Mouse (Mus musculus) heart, postnatal 10 days (tissue): ENCODE measurements around the gene Pla2g4e. TPM values are rescaled to one million over a fixed set of nuclear protein-coding genes. Genes with fewer than 3 reads are reported as not detected.

Source experiments
- DNase-seq, 2 experiments: peaks; one replicate each; pipeline ENCODE4 v3.0.0; 2021
- intact Hi-C: fragments of 180-260 bp; cut with DNase I; formaldehyde crosslinking; loops from one replicate; pipeline ENCODE4 v1.15.1; 2025
- total RNA-seq, 2 experiments: library from RNA; stranded (reverse); gene quantifications; 2 replicates each; pipeline ENCODE4 v1.2.3; 2021

Gene Pla2g4e
- total RNA-seq, result 1 to 10 TPM; 1.8 to 3.2 TPM

GRCm38 (mm10) chr2:120244679-120245420 is at the start of gene Pla2g4e:
Pla2g4e (minus strand) TSS chr2:120245335.
- DNase-seq, result peak; percentile 37 to 55
- intact Hi-C loops, result loop anchor here (5.0 kb wide), 2 partner anchors 43 to 63 kb away; no protein-coding TSS in a partner anchor

- intact Hi-C loops, result no loop called here
- no peak for DNase-seq
Observed at GRCm38 (mm10) chr2:120291471-120292078, 46.4 kb upstream of the Pla2g4e start.

DNA sequence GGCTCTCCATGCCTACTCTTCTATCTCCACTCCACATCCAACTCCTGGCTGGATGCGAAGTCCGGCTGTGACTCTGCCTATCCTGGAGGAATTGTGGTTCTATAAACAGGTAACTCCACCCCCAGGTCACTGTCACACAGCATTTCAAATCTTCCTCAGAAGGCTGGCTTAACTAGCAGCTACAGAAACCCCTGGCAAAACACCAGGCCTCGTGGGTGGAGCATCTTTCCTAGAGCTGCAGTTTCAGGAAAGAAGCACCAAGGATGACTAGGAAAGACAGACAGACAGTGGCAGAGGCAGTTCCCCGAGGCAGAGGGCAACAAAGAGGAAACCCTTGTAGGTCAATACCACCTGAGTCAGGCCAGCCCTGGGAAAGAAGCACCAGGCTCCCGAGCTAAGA is 43.9 kb upstream of the Pla2g4e start, which contains the start of gene Pla2g4d:
Gene Pla2g4d (minus strand): TSS at position 203 of the 400 bp plus-strand sequence.
- intact Hi-C loops, result no loop called here

DNA sequence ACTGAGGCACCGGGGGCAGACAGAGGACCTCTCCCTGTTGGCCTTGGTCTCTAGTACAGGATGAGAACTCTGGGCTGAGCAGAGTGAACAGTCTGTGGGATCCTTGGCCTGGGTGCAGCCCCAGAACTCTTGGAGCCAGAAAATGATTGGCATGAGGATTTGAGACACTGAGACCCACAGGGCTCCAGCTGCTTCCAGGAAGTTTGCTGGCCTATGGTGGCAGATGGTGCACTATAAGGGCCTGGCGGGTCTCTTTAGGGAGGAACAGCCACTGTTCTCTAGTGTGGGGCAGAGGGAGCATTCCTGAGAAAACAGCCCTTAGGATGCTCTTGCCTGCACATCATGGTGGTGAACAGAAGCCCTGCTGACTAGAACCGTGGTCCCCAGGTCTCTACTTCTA is 43.3 kb upstream of the Pla2g4e start:
- intact Hi-C loops, result no loop called here
- DNase-seq, result no peak

More for the DNA sequence above, 43.9 kb upstream of the Pla2g4e start, which contains the start of gene Pla2g4d:
- DNase-seq, result no peak

DNA sequence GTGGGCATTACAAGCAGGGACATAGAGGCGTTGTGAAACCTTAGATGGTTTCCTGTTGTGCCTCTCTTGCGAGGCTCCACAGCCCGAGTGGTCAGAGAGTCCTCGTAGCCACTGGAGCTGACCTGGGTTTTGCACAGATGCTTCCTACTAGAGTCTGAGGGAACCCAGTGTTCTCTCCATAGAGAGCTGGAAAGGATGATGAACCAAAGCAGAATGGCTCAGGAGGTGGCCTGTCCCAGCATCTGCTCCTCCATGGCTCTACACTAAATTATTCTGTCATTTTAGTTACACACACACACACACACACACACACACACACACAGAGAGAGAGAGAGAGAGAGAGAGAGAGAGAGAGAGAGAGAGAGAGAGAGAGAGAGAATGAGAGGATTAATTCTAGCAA is 40.5 kb upstream of the Pla2g4e start:
- no peak for DNase-seq
- intact Hi-C loops, result no loop called here

DNA sequence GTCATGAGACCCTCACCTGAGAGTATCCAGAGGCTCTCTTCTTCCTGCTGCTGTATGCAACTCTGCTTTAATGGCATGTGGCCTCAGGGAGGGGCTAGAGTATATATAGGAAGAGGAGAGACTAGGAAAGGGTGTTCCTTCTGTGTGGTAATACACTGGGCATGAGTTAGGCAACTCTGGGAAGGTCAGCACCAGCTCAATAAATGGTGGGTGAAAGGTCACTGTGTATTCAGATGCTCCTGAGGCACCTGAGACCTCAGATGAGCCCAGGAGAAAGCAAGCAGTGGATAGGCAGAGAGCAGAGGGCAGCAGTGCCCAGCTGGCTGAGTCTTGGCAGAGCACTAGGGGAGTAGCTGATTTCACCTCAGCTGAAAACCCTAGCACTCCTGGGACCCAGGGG is 39.6 kb upstream of the Pla2g4e start:
- no peak for DNase-seq
- intact Hi-C loops, result loop anchor here (5.0 kb wide), 1 partner anchor 197 kb away; no protein-coding TSS in a partner anchor

DNA sequence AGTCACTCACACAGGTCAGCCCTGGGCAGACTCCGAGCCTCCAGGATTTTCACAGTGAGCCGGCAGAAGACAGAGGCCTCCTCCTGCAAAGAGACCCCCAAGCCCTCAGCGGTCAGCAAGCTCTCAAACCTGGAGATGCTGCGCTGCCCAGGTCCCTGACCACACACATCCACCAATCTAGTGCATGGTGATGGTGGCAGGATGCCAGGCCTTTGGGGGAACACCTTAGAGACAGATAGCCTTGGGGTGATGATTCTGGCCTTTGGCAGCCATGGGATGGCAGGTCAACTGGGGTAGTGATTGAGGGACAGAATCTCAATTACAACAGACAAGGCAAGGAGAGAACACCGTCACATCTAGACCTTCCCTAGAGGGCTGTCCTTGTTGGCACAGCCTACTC is 39.0 kb upstream of the Pla2g4e start:
- intact Hi-C loops, result loop anchor here (5.0 kb wide), 1 partner anchor 197 kb away; no protein-coding TSS in a partner anchor
- DNase-seq, result no peak

GRCm38 (mm10) chr2:120283550-120283949 is 38.4 kb upstream of the Pla2g4e start:
- no peak for DNase-seq
- intact Hi-C loops, result loop anchor here (5.0 kb wide), 1 partner anchor 196 kb away; no protein-coding TSS in a partner anchor

GRCm38 (mm10) chr2:120281221-120281620 is 36.1 kb upstream of the Pla2g4e start:
- DNase-seq, result peak in 1 of 2 experiments; percentile 16
- intact Hi-C loops, result loop anchor here (2.0 to 5.0 kb wide), 2 partner anchors 108 to 194 kb away; no protein-coding TSS in a partner anchor

GRCm38 (mm10) chr2:120279961-120280360 is 34.8 kb upstream of the Pla2g4e start:
- DNase-seq, result peak; percentile 37 to 66
- intact Hi-C loops, result loop anchor here (2.0 to 5.0 kb wide), 2 partner anchors 107 to 193 kb away; no protein-coding TSS in a partner anchor

DNA sequence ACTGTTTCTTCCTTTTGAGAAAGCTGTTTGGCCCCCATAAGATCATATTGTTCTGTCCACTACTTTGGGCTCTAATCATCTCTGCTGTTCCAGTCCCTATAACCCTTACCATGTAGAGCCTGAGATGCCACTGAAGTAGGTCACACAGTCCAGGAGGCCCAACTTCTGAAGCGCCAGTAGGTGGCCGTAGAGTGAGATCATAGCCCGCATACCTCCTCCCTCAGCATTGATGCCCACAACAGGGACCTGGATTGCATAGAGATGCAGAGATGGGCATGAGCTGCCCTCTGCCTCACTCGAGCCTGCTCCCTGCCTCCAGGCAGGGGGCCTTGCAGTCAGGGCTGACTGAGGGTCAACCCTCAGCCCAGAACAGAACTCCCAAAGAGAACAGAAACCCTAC is 31.8 kb upstream of the Pla2g4e start:
- DNase-seq, result no peak
- intact Hi-C loops, result no loop called here

GRCm38 (mm10) chr2:120268635-120269034 is 23.5 kb upstream of the Pla2g4e start:
- intact Hi-C loops, result loop anchor here (5.0 kb wide), 1 partner anchor 81 kb away; no protein-coding TSS in a partner anchor
- no peak for DNase-seq

- DNase-seq, result peak in 1 of 2 experiments; percentile 21
- intact Hi-C loops, result loop anchor here (5.0 kb wide), 1 partner anchor 78 kb away; no protein-coding TSS in a partner anchor
Observed at GRCm38 (mm10) chr2:120265523-120265922, 20.4 kb upstream of the Pla2g4e start.

DNA sequence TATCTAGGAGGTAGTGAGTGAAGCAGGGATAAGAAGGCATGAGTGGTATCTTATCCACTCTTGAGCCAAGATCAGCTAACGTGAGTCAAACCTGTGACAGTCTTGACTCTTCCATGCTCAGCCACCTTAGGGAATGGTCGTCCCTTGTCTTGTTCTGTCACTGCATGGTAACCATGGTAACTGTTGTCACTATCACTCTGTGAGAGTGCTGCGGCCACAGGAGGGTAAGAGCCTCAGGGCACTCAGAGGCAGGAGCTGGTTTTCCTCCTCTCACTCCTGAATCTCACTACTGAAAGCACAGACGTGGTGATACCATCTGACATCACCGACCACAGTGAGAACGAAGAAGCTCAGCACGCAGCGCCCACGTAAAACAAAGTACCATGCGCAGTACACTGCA is 19.7 kb upstream of the Pla2g4e start:
- no peak for DNase-seq
- intact Hi-C loops, result loop anchor here (5.0 kb wide), 1 partner anchor 78 kb away; no protein-coding TSS in a partner anchor

GRCm38 (mm10) chr2:120262876-120263275 is 17.7 kb upstream of the Pla2g4e start:
- no peak for DNase-seq
- intact Hi-C loops, result loop anchor here (2.0 kb wide), 1 partner anchor 188 kb away; no protein-coding TSS in a partner anchor

GRCm38 (mm10) chr2:120261346-120261745 is 16.2 kb upstream of the Pla2g4e start:
- DNase-seq, result no peak
- intact Hi-C loops, result no loop called here

DNA sequence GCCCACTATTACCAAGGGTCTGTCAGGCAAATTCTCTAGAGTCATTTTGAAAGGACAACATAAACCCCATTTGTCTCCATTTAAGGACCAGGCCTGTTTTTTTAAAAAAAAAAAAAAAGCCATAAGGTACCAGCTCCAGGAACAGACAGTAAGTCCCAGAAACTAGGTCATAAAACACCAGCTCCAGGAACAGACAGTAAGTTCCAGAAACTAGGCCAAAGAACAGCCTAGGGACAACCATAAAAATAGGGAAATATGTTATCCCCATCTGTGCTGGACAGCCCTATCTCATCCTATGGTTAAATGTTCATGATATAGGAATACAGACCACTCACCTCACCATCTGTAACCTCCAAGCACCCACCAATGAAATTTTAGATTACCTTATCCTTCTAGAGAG is 11.1 kb upstream of the Pla2g4e start:
- no peak for DNase-seq
- intact Hi-C loops, result no loop called here

DNA sequence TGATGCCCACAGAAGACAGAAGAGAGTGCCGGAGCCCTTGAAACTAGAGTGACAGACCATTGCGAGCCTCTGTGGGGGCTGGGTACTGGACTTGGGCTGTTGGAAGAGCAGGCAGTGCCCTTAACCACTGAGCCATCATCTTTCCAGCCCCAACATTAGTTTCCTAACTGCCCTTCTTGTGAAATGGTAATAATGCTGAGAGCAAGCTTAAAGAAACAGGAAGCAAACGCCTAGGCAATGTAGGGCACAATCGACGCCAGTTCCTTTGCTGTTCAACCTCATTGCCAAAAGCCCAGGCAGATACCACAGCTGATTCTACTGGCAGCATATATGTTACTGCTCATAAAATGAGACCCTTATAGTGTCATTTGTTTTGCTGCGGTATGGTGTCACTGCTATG is 7.5 kb upstream of the Pla2g4e start:
- DNase-seq, result no peak
- intact Hi-C loops, result no loop called here

DNA sequence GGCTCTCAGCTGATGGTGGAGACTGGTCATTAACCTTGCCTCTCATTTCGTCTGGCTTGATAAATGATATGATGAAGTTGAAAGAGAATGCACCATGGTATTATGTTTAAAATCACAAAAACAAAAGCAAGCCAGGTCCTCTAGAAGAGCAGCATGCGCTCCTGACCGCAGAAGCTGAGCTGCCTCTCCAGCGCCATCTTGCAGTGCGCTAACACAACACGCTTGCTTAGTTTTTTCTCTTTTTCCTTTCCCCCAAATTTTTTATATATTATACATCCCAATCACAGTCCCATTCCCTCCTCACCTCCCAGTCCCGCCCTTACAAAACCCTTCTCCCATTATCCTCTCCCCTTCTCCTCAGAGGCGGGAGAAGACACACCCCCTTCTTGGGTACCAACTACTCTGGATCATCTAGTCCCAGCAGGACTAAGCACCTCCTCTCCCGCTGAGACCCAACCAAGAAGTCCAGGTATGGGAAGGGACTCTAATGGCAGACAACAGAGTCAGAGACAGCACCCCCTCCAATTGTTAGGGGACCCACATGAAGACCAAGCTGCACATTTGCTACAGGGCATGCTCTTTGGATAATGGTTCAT is 384 bp upstream of the Pla2g4e start:
- intact Hi-C loops, result loop anchor here (5.0 kb wide), 1 partner anchor 63 kb away; no protein-coding TSS in a partner anchor
- DNase-seq, result peak in 1 of 2 experiments; percentile 13

GRCm38 (mm10) chr2:120243995-120244394 is 1.1 kb downstream of the Pla2g4e start:
- intact Hi-C loops, result loop anchor here (5.0 kb wide), 1 partner anchor 42 kb away; no protein-coding TSS in a partner anchor
- no peak for DNase-seq
